Mouse (Mus musculus): ENCODE measurements around the gene Kctd5.

DNA sequence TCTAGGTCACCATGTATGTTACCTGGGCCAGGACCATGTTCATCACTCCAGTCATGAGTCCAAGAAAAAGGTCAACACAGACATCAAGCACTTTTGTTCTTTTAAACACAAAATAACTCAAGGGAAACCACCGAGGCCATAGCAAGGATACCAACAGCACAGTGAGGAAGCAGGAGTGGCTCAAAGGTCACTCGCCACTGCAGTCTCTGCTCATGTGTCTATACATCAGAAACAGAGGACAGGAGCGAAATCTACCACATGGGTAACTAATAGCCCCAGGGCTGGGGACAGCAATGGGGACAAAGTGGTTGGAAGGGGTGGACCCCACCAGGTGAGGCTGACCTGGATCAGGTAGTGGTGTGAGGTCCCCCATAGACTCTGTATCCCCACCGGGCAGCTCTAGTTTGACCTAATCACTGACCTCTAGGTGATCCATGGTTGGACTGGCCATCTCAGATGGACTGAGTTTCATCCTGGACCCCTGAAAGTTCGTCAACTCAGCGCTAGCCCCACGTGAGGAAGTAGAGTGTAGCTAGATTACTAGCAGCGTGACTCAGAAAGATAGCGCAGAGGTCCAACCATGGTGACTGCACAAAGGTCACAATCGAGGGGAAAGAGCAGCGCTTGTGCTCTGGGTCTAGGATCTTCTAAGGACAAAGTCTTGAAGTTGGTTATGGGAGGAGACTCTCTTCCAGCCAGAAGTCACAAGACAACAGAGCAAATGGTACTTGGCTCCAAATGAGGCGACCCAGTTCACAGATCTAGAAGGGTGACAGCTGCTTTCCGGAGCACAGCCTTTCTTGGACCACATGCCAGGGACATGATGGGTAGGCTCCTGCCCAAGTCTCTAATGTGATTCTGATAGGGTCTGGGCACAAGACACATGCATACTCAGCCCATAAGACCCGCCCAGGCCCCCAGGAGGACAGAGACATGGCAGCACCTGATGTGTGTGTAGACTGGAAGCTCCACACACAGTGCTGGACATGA is 16.4 kb downstream of the Kctd5 start:
- TF ChIP-seq CTCF (IDR thresholded peaks at IDR 0.05; ENCODE audit: low read depth, low read length) (no peak), POLR2AphosphoS5 (IDR thresholded peaks at IDR 0.05; ENCODE audit: insufficient replicate concordance, low read depth, low read length) (no peak)
